Mouse (Mus musculus): ENCODE measurements around the gene Bysl. TPM values are rescaled to one million over a fixed set of nuclear protein-coding genes. Genes with fewer than 3 reads are reported as not detected.

The Bysl gene
- polyA plus RNA-seq, 1 experiment from 2014 or later: 30.4 TPM

GRCm38 (mm10) chr17:47633999-47634770, 22.9 kb upstream of the Bysl start:
- Histone ChIP-seq H3K9ac (ENCODE audit: low read length) (no peak overlapping the region), H3K4me3 (ENCODE audit: low read depth, low read length) (no peak overlapping the region), H3K9me3 (ENCODE audit: control insufficient read depth, low read length) (no peaks in the 10 kb centered on the region), H3K27me3 (ENCODE audit: control insufficient read depth, insufficient read depth, low read length) (no peaks in the 10 kb centered on the region), H3K27ac (ENCODE audit: low read depth, low read length) (no peak overlapping the region), H3K4me2 (no peak overlapping the region), H3K4me1 (ENCODE audit: control insufficient read depth, insufficient read depth, low read length) (peaks cover 27% of the 10 kb centered on the region), H3K36me3 (ENCODE audit: control insufficient read depth, insufficient read depth, low read length) (peaks cover 2% of the 10 kb centered on the region; the same call in 1 of the 2 replicates)
- DNase-seq (ENCODE audit: low spot score, missing footprints) (no peak), ATAC-seq (ENCODE audit: low FRiP score) (no peak)
- 84% methylated on average over 7 of the region's 7 CpGs for WGBS

GRCm38 (mm10) chr17:47632181-47632840, 21.0 kb upstream of the Bysl start:
- H3K27ac ChIP-seq (ENCODE audit: low read depth, low read length): no peak overlapping the region
- H3K36me3 ChIP-seq (ENCODE audit: control insufficient read depth, insufficient read depth, low read length): peaks cover 2% of the 10 kb centered on the region; the same call in 1 of the 2 replicates
- peaks cover 27% of the 10 kb centered on the region for H3K4me1 ChIP-seq (ENCODE audit: control insufficient read depth, insufficient read depth, low read length)
- H3K9me3 ChIP-seq (ENCODE audit: control insufficient read depth, low read length): no peaks in the 10 kb centered on the region
- 77% methylated on average over 4 of the region's 4 CpGs for WGBS
- no peaks in the 10 kb centered on the region for H3K27me3 ChIP-seq (ENCODE audit: control insufficient read depth, insufficient read depth, low read length)
- H3K9ac ChIP-seq (ENCODE audit: low read length): no peak overlapping the region
- ATAC-seq (ENCODE audit: low FRiP score) (no peak), DNase-seq (ENCODE audit: low spot score, missing footprints) (no peak)
- H3K4me2 ChIP-seq: no peak overlapping the region; the same call in 1 of the 2 replicates
- H3K4me3 ChIP-seq (ENCODE audit: low read depth, low read length): no peak overlapping the region

GRCm38 (mm10) chr17:47630678-47631065, 19.4 kb upstream of the Bysl start, which contains the start of gene Usp49:
Usp49 (plus strand) TSS chr17:47630690.
- 1% methylated on average over 3 of the region's 3 CpGs for WGBS

GRCm38 (mm10) chr17:47629717-47630677, 18.7 kb upstream of the Bysl start:
- no peaks in the 10 kb centered on the region for H3K36me3 ChIP-seq (ENCODE audit: control insufficient read depth, insufficient read depth, low read length)
- peak overlapping the region; percentile 72 for H3K4me3 ChIP-seq (ENCODE audit: low read depth, low read length)
- peaks cover 27% of the 10 kb centered on the region for H3K4me1 ChIP-seq (ENCODE audit: control insufficient read depth, insufficient read depth, low read length)
- H3K27me3 ChIP-seq (ENCODE audit: control insufficient read depth, insufficient read depth, low read length): no peaks in the 10 kb centered on the region
- peak overlapping the region; percentile 94 for H3K27ac ChIP-seq (ENCODE audit: low read depth, low read length)
- peak; percentile 97 for DNase-seq (ENCODE audit: low spot score, missing footprints)
- H3K4me2 ChIP-seq: peak overlapping the region; percentile 90
- ATAC-seq (ENCODE audit: low FRiP score): peak; percentile 69
- H3K9ac ChIP-seq (ENCODE audit: low read length): peak overlapping the region; percentile 88
- H3K9me3 ChIP-seq (ENCODE audit: control insufficient read depth, low read length): no peaks in the 10 kb centered on the region
- WGBS: under 1% methylated on average over 56 of the region's 61 CpGs

More at GRCm38 (mm10) chr17:47630678-47631065, 19.4 kb upstream of the Bysl start, which contains the start of gene Usp49:
- Histone ChIP-seq H3K27ac (ENCODE audit: low read depth, low read length) (peak within 1 kb of the TSS; percentile 94), H3K4me2 (peak within 1 kb of the TSS; percentile 90), H3K27me3 (ENCODE audit: control insufficient read depth, insufficient read depth, low read length) (no peaks in the 10 kb centered on the region), H3K9ac (ENCODE audit: low read length) (peak within 1 kb of the TSS; percentile 88), H3K4me3 (ENCODE audit: low read depth, low read length) (peak within 1 kb of the TSS; percentile 72), H3K36me3 (ENCODE audit: control insufficient read depth, insufficient read depth, low read length) (peaks cover under 1% of the 10 kb centered on the region; the same call in 1 of the 2 replicates), H3K9me3 (ENCODE audit: control insufficient read depth, low read length) (no peaks in the 10 kb centered on the region), H3K4me1 (ENCODE audit: control insufficient read depth, insufficient read depth, low read length) (peaks cover 27% of the 10 kb centered on the region)
- ATAC-seq (ENCODE audit: low FRiP score) (no peak), DNase-seq (ENCODE audit: low spot score, missing footprints) (no peak)

- peak; percentile 99 for DNase-seq (ENCODE audit: low spot score, missing footprints)
- under 1% methylated on average over 62 of the region's 63 CpGs for WGBS
- H3K4me3 ChIP-seq (ENCODE audit: low read depth, low read length): peak overlapping the region; percentile 72
- peak; percentile 95 for ATAC-seq (ENCODE audit: low FRiP score)
- no peaks in the 10 kb centered on the region for H3K9me3 ChIP-seq (ENCODE audit: control insufficient read depth, low read length)
- H3K4me2 ChIP-seq: peak overlapping the region; percentile 90
- peak overlapping the region; percentile 88 for H3K9ac ChIP-seq (ENCODE audit: low read length)
- H3K36me3 ChIP-seq (ENCODE audit: control insufficient read depth, insufficient read depth, low read length): peaks cover 3% of the 10 kb centered on the region; the same call in 1 of the 2 replicates
- H3K4me1 ChIP-seq (ENCODE audit: control insufficient read depth, insufficient read depth, low read length): peaks cover 27% of the 10 kb centered on the region
- no peaks in the 10 kb centered on the region for H3K27me3 ChIP-seq (ENCODE audit: control insufficient read depth, insufficient read depth, low read length)
- peak overlapping the region; percentile 94 for H3K27ac ChIP-seq (ENCODE audit: low read depth, low read length)
These were observed 17.8 kb upstream of the Bysl start for GRCm38 (mm10) chr17:47628851-47629676.

- peaks cover 27% of the 10 kb centered on the region for H3K4me1 ChIP-seq (ENCODE audit: control insufficient read depth, insufficient read depth, low read length)
- peaks cover 14% of the 10 kb centered on the region; the same call in 1 of the 2 replicates for H3K36me3 ChIP-seq (ENCODE audit: control insufficient read depth, insufficient read depth, low read length)
- no peak for ATAC-seq (ENCODE audit: low FRiP score)
- no peak overlapping the region for H3K9ac ChIP-seq (ENCODE audit: low read length)
- no peaks in the 10 kb centered on the region for H3K27me3 ChIP-seq (ENCODE audit: control insufficient read depth, insufficient read depth, low read length)
- DNase-seq (ENCODE audit: low spot score, missing footprints): no peak
- WGBS: 80% methylated on average over 2 of the region's 2 CpGs
- H3K4me2 ChIP-seq: no peak overlapping the region
- H3K4me3 ChIP-seq (ENCODE audit: low read depth, low read length): no peak overlapping the region
- H3K27ac ChIP-seq (ENCODE audit: low read depth, low read length): no peak overlapping the region
- H3K9me3 ChIP-seq (ENCODE audit: control insufficient read depth, low read length): no peaks in the 10 kb centered on the region
These were observed 16.5 kb upstream of the Bysl start for GRCm38 (mm10) chr17:47627791-47628190.

- Histone ChIP-seq H3K36me3 (ENCODE audit: control insufficient read depth, insufficient read depth, low read length) (peaks cover 15% of the 10 kb centered on the region), H3K9me3 (ENCODE audit: control insufficient read depth, low read length) (no peaks in the 10 kb centered on the region), H3K4me2 (no peak overlapping the region), H3K9ac (ENCODE audit: low read length) (no peak overlapping the region), H3K4me1 (ENCODE audit: control insufficient read depth, insufficient read depth, low read length) (peaks cover 13% of the 10 kb centered on the region), H3K4me3 (ENCODE audit: low read depth, low read length) (no peak overlapping the region), H3K27ac (ENCODE audit: low read depth, low read length) (no peak overlapping the region), H3K27me3 (ENCODE audit: control insufficient read depth, insufficient read depth, low read length) (no peaks in the 10 kb centered on the region)
- ATAC-seq (ENCODE audit: low FRiP score) (no peak), DNase-seq (ENCODE audit: low spot score, missing footprints) (no peak)
- WGBS: 94% methylated on average over 5 of the region's 5 CpGs
These were observed 14.7 kb upstream of the Bysl start for GRCm38 (mm10) chr17:47626031-47626430.

- no peak overlapping the region for H3K27ac ChIP-seq (ENCODE audit: low read depth, low read length)
- H3K4me3 ChIP-seq (ENCODE audit: low read depth, low read length): no peak overlapping the region
- WGBS: 94% methylated on average over 2 of the region's 2 CpGs
- ATAC-seq (ENCODE audit: low FRiP score) (no peak), DNase-seq (ENCODE audit: low spot score, missing footprints) (no peak)
- no peaks in the 10 kb centered on the region for H3K9me3 ChIP-seq (ENCODE audit: control insufficient read depth, low read length)
- H3K9ac ChIP-seq (ENCODE audit: low read length): no peak overlapping the region
- H3K36me3 ChIP-seq (ENCODE audit: control insufficient read depth, insufficient read depth, low read length): peaks cover 15% of the 10 kb centered on the region
- H3K4me1 ChIP-seq (ENCODE audit: control insufficient read depth, insufficient read depth, low read length): 0 out of 2 replicates have a peak, but pooled peaks cover 4% of the 10 kb centered on the region
- no peaks in the 10 kb centered on the region for H3K27me3 ChIP-seq (ENCODE audit: control insufficient read depth, insufficient read depth, low read length)
- H3K4me2 ChIP-seq: no peak overlapping the region
These were observed 13.8 kb upstream of the Bysl start for GRCm38 (mm10) chr17:47625088-47625487.
